Comparison of ENCODE assay signal across 9 mouse cellular contexts in the genomic region with DNA sequence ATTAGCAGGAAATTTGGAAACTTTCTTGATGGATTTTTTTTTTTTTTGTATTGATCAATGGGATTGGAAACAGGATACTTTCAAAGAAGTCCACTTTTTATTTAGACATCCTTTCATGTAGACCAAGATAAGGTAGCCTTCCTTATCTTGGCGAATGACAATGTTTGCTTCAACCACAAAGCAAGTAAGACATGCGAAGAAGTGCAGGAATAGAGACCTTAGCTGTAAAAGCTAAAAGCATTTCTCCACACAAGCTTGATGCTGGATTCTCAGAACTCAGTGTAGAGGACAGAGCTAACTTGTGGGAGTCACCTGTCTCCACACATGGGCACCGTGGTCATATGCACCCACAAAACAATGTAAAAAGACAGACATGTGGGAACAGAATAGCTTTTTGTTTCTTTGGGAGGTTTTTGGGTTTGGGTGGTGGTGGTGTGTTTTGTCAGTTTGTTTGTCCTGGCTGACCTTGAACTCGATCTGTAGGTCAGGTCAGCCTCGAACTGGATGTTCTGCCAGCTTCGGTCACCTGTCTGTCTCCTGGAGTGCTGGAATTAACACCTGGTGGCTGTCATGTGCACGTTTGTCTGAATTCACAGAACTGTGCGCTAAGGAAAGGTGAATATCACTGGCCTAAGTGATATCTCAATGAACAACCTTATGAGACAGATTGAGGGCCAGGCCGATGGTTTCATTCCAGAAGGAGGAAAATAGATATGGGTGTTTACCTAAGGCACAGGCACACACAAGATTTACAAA. TPM values are rescaled to one million over a fixed set of nuclear protein-coding genes. Genes with fewer than 3 reads are reported as not detected.
A peak's percentile ranks its signal among the peaks of the same experiment; 100 is the strongest.
DNase-seq lines count a peak whose midpoint lies in the region; ATAC-seq lines count a peak whose summit lies in the region.
"Had no signal": no experiment of that assay in that cellular context is flagged by ENCODE, and none has a peak within 500 bp of the region (broad histone marks: within the 10 kb centered on the region; RNA-seq: fewer than 3 reads in every experiment).

No protein-coding gene starts in this region.

- H3K9ac ChIP-seq in heart, embryonic 15.5 days = peak overlapping the region; percentile 60; the same call in 1 of the 2 replicates
- peak overlapping the region; percentile 66 for H3K9ac ChIP-seq in embryonic facial prominence, embryonic 14.5 days (ENCODE audit: low read depth, low read length)
- H3K9ac ChIP-seq in intestine, embryonic 16.5 days (ENCODE audit: low read depth, low read length) = peak overlapping the region; percentile 73
- no peak overlapping the region for H3K9ac ChIP-seq in midbrain, embryonic 12.5 days (replicated peaks)

- no peaks in the 10 kb centered on the region for H3K9me3 ChIP-seq in heart, embryonic 15.5 days (replicated peaks)
- H3K9me3 ChIP-seq in embryonic facial prominence, embryonic 14.5 days (ENCODE audit: control insufficient read depth, low read length) = no peaks in the 10 kb centered on the region
- H3K9me3 ChIP-seq in intestine, embryonic 16.5 days (ENCODE audit: control insufficient read depth, low read length) = no peaks in the 10 kb centered on the region
- no peaks in the 10 kb centered on the region for H3K9me3 ChIP-seq in midbrain, embryonic 12.5 days

- peaks cover 9% of the 10 kb centered on the region for H3K36me3 ChIP-seq in heart, embryonic 15.5 days
- 0 out of 2 replicates have a peak, but pooled peaks cover 4% of the 10 kb centered on the region for H3K36me3 ChIP-seq in embryonic facial prominence, embryonic 14.5 days (ENCODE audit: control insufficient read depth, insufficient read depth, low read length)
- no peaks in the 10 kb centered on the region for H3K36me3 ChIP-seq in intestine, embryonic 16.5 days (ENCODE audit: control insufficient read depth, insufficient read depth, low read length)
- no peaks in the 10 kb centered on the region for H3K36me3 ChIP-seq in midbrain, embryonic 12.5 days

- 63% methylated on average over 9 of the region's 9 CpGs for WGBS in heart, embryonic 15.5 days
- WGBS in embryonic facial prominence, embryonic 14.5 days = 73% methylated on average over 9 of the region's 9 CpGs
- 62% methylated on average over 9 of the region's 9 CpGs for WGBS in intestine, embryonic 16.5 days
- 76% methylated on average over 9 of the region's 9 CpGs for WGBS in midbrain, embryonic 12.5 days

- no peaks in the 10 kb centered on the region for H3K27me3 ChIP-seq in heart, embryonic 15.5 days
- H3K27me3 ChIP-seq in embryonic facial prominence, embryonic 14.5 days (replicated peaks; ENCODE audit: control insufficient read depth, insufficient read depth, low read length) = no peaks in the 10 kb centered on the region
- H3K27me3 ChIP-seq in intestine, embryonic 16.5 days (replicated peaks; ENCODE audit: control insufficient read depth, insufficient read depth, low read length) = no peaks in the 10 kb centered on the region
- H3K27me3 ChIP-seq in midbrain, embryonic 12.5 days = no peaks in the 10 kb centered on the region

- H3K27ac ChIP-seq in heart, embryonic 15.5 days = no peak overlapping the region
- no peak overlapping the region for H3K27ac ChIP-seq in embryonic facial prominence, embryonic 14.5 days (replicated peaks; ENCODE audit: low read depth, low read length)
- H3K27ac ChIP-seq in intestine, embryonic 16.5 days (ENCODE audit: low read length) = peak overlapping the region; percentile 75
- H3K27ac ChIP-seq in midbrain, embryonic 12.5 days (replicated peaks) = no peak overlapping the region

- no peak for DNase-seq in heart, adult 11 months
- no peak for DNase-seq in embryonic facial prominence, embryonic 14.5 days (ENCODE audit: low spot score)
- no peak for DNase-seq in thymus, postnatal 14 days
- no peak for DNase-seq in gastrocnemius, postnatal 14 days
- DNase-seq in gastrocnemius, adult 8-10 months (ENCODE audit: low spot score in 2 of 2) = no peak

- ATAC-seq in heart, embryonic 15.5 days (replicated peaks; ENCODE audit: insufficient number of reproducible peaks, insufficient read depth, low FRiP score, low read depth) = no peak
- ATAC-seq in embryonic facial prominence, embryonic 14.5 days (ENCODE audit: low read depth) = no peak
- peak; percentile 74 for ATAC-seq in intestine, embryonic 16.5 days
- ATAC-seq in midbrain, embryonic 12.5 days (ENCODE audit: low FRiP score, low read depth) = no peak
- ATAC-seq: inflammation-experienced regulatory T-cells, adult 6 months had no signal

- H3K4me1 ChIP-seq in heart, embryonic 15.5 days (replicated peaks) = peaks cover 19% of the 10 kb centered on the region
- peaks cover 11% of the 10 kb centered on the region; the same call in 1 of the 2 replicates for H3K4me1 ChIP-seq in embryonic facial prominence, embryonic 14.5 days (ENCODE audit: control insufficient read depth, insufficient read depth, low read length)
- H3K4me1 ChIP-seq in intestine, embryonic 16.5 days (ENCODE audit: control insufficient read depth, insufficient read depth, low read length) = peaks cover 6% of the 10 kb centered on the region
- peaks cover 12% of the 10 kb centered on the region for H3K4me1 ChIP-seq in midbrain, embryonic 12.5 days

- intact Hi-C loops in gastrocnemius, postnatal 14 days (cut with DNase I; ENCODE audit: low total_unique reads) = no loop called here

- H3K4me2 ChIP-seq in heart, embryonic 15.5 days = peak overlapping the region; percentile 75
- H3K4me2 ChIP-seq in embryonic facial prominence, embryonic 14.5 days (ENCODE audit: low read depth, low read length) = peak overlapping the region; percentile 69
- peak overlapping the region; percentile 69 for H3K4me2 ChIP-seq in intestine, embryonic 16.5 days (ENCODE audit: low read depth, low read length)
- peak overlapping the region; percentile 67 for H3K4me2 ChIP-seq in midbrain, embryonic 12.5 days (replicated peaks)

- H3K4me3 ChIP-seq in heart, embryonic 15.5 days = peak overlapping the region; percentile 61
- H3K4me3 ChIP-seq in embryonic facial prominence, embryonic 14.5 days (ENCODE audit: low read depth, low read length) = peak overlapping the region; percentile 47
- peak overlapping the region; percentile 60 for H3K4me3 ChIP-seq in intestine, embryonic 16.5 days (ENCODE audit: low read length)
- H3K4me3 ChIP-seq in midbrain, embryonic 12.5 days = peak overlapping the region; percentile 50; the same call in 1 of the 2 replicates

RNA-seq across cellular contexts. Expression of a gene that starts 0.5 kb away (rescaled TPM):
- polyA plus RNA-seq in heart, embryonic 15.5 days (2015; fragmentation: Nextera tagmentation; extraction: Ambion mirVana) = 43.3 and 48.3 TPM in 2 replicates
- polyA plus RNA-seq in embryonic facial prominence, embryonic 14.5 days (2014; fragmentation: Nextera tagmentation; extraction: Ambion mirVana) = 19.4 and 24.1 TPM in 2 replicates
- polyA plus RNA-seq in intestine, embryonic 16.5 days (2015; fragmentation: Nextera tagmentation; extraction: Ambion mirVana) = 69.1 and 69.3 TPM in 2 replicates
- polyA plus RNA-seq in midbrain, embryonic 12.5 days (2016; fragmentation: Nextera tagmentation; extraction: Ambion mirVana) = 27.0 and 29.9 TPM in 2 replicates
- 10 to 100 TPM; 68.1 to 80.9 TPM for total RNA-seq in gastrocnemius, postnatal 14 days (2021)
- 100 to 1,000 TPM in 1 of 4 experiments, 10 to 100 TPM in 3; 83.6 to 105 (median 90.4) TPM for total RNA-seq in gastrocnemius, adult 8-10 months (2022)

RNA-seq across cellular contexts. Expression of a gene that starts 17.0 kb away (rescaled TPM):
- polyA plus RNA-seq in heart, embryonic 15.5 days (2015; fragmentation: Nextera tagmentation; extraction: Ambion mirVana) = 15.5 and 15.7 TPM in 2 replicates
- 13.9 and 14.3 TPM in 2 replicates for polyA plus RNA-seq in embryonic facial prominence, embryonic 14.5 days (2014; fragmentation: Nextera tagmentation; extraction: Ambion mirVana)
- 13.9 and 14.0 TPM in 2 replicates for polyA plus RNA-seq in intestine, embryonic 16.5 days (2015; fragmentation: Nextera tagmentation; extraction: Ambion mirVana)
- 17.2 and 17.3 TPM in 2 replicates for polyA plus RNA-seq in midbrain, embryonic 12.5 days (2016; fragmentation: Nextera tagmentation; extraction: Ambion mirVana)
- 10 to 100 TPM; 14.3 to 16.2 TPM for total RNA-seq in gastrocnemius, postnatal 14 days (2021)
- 10 to 100 TPM; 12.0 to 14.7 (median 12.6) TPM for total RNA-seq in gastrocnemius, adult 8-10 months (2022)

RNA-seq across cellular contexts. Expression of a gene that starts 33.7 kb away (rescaled TPM):
- 0.89 and 1.2 TPM in 2 replicates for polyA plus RNA-seq in heart, embryonic 15.5 days (2015; fragmentation: Nextera tagmentation; extraction: Ambion mirVana)
- polyA plus RNA-seq in embryonic facial prominence, embryonic 14.5 days (2014; fragmentation: Nextera tagmentation; extraction: Ambion mirVana) = 0.33 and 0.87 TPM in 2 replicates
- 0.16 TPM in 1 of 2 replicates, not detected in the other for polyA plus RNA-seq in intestine, embryonic 16.5 days (2015; fragmentation: Nextera tagmentation; extraction: Ambion mirVana)
- polyA plus RNA-seq in midbrain, embryonic 12.5 days (2016; fragmentation: Nextera tagmentation; extraction: Ambion mirVana) = not detected in 2 replicates
- total RNA-seq in gastrocnemius, postnatal 14 days (2021) = not detected
- not detected for total RNA-seq in gastrocnemius, adult 8-10 months (2022)

RNA-seq across cellular contexts. Expression of a gene that starts 54.7 kb away (rescaled TPM):
- polyA plus RNA-seq in heart, embryonic 15.5 days (2015; fragmentation: Nextera tagmentation; extraction: Ambion mirVana) = 2.4 and 3.0 TPM in 2 replicates
- polyA plus RNA-seq in embryonic facial prominence, embryonic 14.5 days (2014; fragmentation: Nextera tagmentation; extraction: Ambion mirVana) = 4.2 and 5.1 TPM in 2 replicates
- polyA plus RNA-seq in intestine, embryonic 16.5 days (2015; fragmentation: Nextera tagmentation; extraction: Ambion mirVana) = 1.9 and 2.1 TPM in 2 replicates
- 7.2 and 9.2 TPM in 2 replicates for polyA plus RNA-seq in midbrain, embryonic 12.5 days (2016; fragmentation: Nextera tagmentation; extraction: Ambion mirVana)
- total RNA-seq in gastrocnemius, postnatal 14 days (2021) = 1 to 10 TPM; 4.0 to 4.1 TPM
- total RNA-seq in gastrocnemius, adult 8-10 months (2022) = 1 to 10 TPM; 2.7 to 3.7 (median 3.2) TPM
